Mouse (Mus musculus): ENCODE measurements at regions not wholly inside any gene's neighbourhood (a gene's known extent, or its start where the extent isn't known, plus 50 kb on each side); places are given as distances from the start of the nearest gene placed in this dataset.
"Not testable (repeated sequence)": the region's sequence is repeated elsewhere in the genome, so short reads cannot be mapped to it uniquely, and the experiment has no call there.

DNA sequence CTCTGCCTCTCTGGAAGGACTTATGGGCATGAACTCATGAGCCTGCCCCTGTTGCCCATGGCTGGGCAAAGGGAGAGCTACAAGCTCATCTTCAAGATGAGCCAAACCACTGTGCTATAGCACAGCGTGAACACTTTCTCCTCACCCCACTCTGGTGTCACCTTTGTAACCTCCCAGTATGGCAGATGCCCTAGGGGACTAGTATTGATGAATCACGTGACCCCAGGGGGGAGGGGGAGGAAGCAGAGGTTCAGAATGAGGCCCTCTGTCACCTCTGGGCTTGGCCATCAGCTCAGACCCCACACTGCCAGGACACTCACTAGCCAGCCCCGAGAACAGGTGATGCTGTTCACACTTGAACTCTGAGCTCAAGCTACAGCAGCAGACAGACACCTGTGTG lies 421.9 kb downstream of the Ptpru start:
- no peak for DNase-seq (ENCODE audit: low spot score in 2 of 2)

DNA sequence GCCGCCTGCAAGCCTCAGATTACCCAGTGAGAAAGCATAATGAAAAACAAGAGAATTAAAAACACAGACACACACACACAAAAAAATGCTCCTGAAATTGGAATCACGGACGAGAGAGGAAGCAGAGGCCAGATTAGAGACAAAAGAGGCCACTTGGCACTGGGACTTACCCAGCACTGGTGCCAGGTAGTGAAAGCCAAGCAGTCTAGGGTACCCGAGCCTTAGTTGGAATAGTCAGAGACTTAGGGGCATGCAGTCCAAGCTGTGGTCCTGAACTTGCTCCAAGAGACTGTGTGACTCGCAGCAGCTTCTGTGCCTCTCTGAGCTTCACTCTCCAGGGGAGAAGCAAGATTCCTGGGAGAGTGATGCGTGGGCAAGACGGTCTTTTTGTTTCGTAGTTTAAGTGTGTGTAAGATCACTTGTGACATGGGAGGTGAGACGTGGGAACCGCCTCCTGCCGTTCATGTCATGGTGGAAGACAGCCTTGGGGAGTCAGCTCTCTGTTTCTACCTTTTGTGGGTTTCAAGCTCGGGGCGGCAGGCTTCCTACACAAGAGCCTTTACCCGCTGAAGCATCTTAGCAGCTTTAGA lies 420.8 kb downstream of the Ptpru start:
- no peak for DNase-seq (ENCODE audit: low spot score in 2 of 2)

DNA sequence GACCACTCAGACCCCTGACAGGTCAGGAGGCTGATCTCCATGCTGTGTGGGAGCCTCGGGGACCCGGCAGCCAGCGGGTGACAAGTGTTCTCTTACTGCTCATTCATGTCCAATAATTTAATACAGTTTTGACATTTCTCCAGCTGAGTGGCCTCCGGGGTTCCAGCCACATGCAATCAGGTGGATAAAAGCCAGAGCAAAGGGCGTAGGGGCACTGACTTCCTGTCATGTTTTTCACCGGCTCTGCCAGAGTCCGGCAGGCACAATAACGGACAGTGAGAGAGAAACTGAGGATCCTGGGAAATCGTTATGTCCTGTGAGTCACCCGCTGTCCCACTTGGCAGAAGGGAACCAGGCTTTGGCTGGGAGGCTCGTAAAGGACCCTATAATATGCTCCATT lies 412.8 kb downstream of the Ptpru start:
- DNase-seq (ENCODE audit: low spot score in 2 of 2) = no peak

DNA sequence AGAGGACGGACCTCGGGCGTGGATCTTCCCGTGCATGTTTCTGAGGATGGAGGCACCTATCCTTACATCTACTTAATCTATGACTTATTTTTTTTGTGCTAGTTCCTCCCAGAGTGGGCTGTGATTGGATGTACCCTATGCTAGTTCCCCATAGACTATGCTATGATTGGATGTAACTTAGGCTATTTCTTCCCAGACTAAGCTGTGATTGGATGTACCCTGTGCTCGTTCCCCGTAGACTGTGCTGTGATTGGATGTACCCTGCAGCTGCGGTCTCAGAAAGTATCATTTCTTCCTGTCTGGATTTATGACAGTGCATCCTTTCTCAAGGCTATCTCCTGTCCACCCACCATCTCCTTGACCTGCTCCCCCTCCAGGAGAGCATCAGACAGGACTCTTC lies 410.2 kb downstream of the Ptpru start:
- DNase-seq (ENCODE audit: low spot score in 2 of 2) = no peak

DNA sequence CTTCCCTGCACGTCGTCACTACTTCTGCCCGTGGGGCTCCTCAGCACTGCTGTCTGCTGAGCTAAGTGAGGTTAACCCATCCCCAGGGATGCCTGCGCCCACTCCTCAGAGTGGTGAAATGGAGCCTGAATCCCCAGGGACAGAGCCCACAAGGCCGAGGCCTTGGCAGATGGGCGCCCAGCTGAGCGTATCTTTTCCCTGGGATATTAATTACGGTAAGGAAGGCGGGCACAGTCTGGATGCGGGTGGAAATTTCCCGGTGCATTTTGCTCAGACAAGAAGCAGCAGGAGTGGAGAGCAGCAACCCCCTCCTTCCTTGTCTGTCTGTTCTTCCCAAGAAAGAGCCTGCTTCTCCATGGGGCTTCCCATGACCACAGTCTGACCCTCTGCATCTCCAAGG lies 408.7 kb downstream of the Ptpru start:
- peak in 1 of 2 experiments; percentile 44 for DNase-seq (ENCODE audit: low spot score in 2 of 2)

DNA sequence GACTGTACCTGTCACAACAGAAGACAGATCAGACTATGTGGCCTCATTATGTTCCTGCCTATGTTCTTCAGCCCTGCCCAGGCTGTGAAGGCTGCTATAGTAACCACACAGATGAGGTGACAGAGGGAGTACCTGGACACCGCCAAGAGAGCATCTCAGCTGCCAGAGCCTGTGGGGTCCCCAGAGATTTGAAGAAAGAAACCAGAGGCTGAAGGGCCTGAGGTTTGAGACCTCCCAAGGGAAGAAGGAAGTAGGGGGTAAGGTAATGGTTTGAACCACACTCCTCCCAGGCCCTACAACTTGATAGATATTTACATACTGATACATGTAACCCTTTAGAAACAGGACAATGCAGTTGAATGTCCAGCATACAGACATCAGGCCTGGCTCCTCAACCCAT lies 407.7 kb downstream of the Ptpru start:
- no peak for DNase-seq (ENCODE audit: low spot score in 2 of 2)

DNA sequence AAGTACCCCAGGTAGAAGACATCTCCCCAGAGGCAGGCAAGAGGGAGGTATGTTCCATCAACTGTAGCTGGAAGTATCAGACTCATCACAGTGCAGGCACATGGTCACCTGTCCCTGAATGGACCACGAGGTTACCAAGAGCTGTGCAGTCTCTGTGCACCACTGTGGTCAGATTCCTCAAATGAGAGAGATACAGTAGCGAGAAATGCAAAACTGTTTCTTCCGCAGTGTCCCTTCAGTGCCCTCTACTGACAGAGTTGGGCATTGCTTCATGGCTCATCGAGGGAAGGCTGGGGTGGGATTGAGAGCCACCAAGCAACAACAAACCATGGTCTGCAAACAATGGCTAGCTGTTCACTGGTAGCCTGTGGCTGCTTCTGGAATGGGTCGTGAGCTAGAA lies 406.9 kb downstream of the Ptpru start:
- DNase-seq (ENCODE audit: low spot score in 2 of 2) = peak in 1 of 2 experiments; percentile 79

DNA sequence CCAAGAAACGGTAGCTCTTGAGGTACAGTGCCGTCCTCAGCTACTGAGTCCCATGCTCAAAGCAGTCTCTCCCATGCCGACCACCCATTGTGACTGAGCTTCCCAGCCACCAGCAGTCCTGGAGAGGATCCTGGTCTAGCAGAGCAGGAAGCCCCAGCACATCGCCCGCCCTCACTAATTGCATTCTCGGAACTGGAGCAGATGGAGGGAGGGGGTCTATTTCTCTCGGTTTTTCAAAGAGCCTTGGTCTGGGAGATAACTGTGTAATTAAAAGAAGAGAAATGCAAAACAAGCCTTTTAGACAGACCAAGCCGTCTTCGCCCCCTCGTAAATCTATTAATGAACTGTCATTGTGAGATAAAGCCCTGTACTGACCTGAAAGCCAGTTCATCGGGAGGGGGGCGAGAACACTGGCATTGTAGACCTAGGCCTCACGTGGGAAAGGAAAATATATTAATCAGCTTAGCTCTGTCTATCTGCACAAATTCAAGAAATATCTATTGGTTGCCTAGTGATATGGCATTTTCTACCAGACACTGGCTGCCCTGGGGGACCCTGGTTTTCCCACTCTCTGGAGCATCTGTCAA lies 405.4 kb downstream of the Ptpru start:
- DNase-seq (ENCODE audit: low spot score in 2 of 2) = no peak

DNA sequence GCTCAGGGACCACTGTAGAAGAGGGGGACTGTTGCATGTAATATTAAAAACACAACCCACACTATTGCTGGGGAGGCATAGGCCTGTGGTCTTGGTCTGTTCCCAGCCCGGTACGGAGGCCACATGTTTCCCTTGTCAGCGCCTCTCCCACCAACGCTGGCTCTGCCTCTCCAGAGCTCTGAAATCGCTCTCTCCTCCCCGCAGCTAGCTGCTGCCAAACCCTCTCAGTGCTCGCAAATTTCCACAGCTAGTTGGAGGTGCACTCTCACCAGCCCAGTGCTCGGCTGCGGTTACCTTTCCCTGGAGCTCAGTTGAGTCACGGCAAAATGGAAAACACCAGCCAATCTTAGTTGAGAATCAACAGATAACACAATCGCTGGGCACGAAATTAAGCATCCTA lies 402.9 kb downstream of the Ptpru start:
- no peak for DNase-seq (ENCODE audit: low spot score in 2 of 2)

DNA sequence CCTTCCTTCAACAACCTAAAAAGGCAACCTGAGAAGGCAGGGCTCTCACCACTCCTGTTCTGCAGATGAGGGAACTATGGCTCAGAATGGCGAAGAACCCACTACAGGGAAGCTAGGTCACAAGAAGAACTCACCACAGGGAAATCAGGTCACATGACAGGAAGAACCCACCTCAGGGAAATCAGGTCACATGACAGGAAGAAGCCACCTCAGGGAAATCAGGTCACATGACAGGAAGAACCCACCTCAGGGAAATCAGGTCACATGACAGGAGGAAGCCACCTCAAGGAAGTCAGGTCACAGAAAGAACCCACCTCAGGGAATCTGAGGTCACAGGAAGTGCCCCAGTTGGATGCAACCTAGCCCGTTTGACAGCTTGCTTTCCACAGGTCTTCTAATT lies 399.7 kb downstream of the Ptpru start:
- no peak for DNase-seq (ENCODE audit: low spot score in 2 of 2)

DNA sequence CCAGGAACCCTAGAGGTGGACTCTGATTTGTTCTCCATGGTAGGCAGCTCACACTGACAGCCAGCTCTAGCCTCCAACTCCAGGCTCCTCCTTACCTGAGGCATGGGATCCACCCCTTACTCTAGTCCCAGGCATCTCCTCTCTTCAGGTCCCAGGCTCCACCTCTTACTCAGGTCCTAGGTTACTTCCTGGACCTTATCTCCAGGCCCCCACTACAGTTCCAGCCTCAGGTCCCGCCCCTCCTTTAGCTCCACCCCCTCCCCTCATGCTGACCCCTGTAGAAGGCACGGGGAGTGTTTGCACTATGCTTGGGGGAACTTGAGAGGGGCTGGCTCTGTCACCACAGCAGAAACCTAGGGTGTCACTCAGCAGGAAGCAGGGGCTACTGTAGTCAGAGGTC lies 399.2 kb downstream of the Ptpru start:
- DNase-seq (ENCODE audit: low spot score in 2 of 2) = no peak

DNA sequence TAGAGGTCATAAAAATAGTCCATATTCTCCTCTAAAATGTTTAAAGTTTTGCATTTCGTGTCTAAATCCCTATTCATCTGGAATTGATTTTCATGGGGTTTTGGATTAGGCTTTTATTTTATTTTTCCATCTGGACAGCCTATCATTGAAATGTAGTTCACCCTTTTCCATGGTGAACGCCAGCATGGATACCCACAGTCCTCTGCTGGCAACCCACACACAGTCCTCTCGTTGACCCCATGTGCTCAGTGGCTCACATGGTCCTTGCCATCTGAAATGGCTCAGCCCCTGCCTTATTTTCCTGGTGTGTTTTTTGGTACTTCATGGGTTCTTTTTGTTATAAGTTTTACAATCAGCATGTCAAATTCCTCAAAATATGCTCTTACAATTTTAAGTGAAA lies 397.2 kb downstream of the Ptpru start:
- DNase-seq (ENCODE audit: low spot score in 2 of 2) = no peak

DNA sequence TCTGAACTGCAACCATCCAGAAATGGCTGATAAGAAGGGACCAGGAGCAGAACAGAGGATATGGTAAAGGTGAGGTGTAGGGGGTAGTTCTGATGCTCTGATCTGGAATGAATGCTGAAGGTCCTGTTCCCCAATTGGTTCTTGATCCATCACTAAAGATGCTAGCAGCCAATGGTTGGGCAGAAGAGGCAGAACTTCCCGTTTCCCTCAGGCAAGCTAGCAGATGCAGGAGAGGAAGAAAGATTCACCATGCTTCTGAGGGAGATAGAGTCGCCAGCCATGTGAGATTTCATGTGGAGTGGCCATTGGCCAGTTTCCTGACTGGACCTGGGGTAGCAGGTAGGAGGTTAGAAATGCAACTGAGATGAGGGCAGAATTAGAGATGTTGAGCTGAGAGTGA lies 394.6 kb downstream of the Ptpru start:
- DNase-seq (ENCODE audit: low spot score in 2 of 2) = no peak

DNA sequence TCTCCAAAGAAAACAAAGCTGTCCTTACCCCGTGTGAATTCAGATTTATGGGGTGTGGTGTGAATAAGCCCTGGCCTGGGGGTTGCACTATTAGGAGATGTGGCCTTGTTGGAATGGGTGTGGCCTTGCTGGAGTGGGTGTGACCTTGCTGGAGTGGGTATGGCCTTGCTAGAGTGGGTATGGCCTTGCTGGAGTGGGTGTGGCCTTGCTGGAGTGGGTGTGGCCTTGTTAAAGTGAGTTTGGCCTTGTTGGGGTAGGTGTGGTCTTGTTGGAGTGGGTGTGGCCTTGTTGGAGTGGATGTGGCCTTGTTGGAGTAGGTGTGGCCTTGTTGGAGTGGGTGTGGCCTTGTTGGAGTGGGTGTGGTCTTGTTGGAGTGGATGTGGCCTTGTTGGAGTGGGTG lies 387.8 kb downstream of the Ptpru start:
- DNase-seq (ENCODE audit: low spot score in 2 of 2) = not testable (repeated sequence)

DNA sequence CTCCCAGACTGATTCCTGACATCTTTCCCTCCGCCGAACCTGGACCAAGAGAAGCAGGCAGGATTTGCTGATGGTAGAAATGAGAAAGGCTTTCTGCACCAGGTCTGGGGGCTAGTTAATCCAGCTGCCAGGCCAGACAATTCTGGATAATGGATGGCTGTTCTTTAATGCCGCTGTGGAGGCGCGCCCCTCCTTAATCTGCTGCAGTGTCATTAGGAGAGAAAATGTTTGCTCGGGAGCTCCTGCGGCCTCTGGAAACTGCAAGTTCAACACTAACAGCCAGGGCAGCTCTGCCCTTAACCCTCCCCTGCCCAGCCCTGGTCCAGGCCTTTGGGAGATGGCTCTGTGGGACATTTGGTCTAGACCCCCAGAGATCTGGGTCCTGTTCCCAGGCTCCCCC lies 380.5 kb downstream of the Ptpru start:
- no peak for DNase-seq (ENCODE audit: low spot score in 2 of 2)

DNA sequence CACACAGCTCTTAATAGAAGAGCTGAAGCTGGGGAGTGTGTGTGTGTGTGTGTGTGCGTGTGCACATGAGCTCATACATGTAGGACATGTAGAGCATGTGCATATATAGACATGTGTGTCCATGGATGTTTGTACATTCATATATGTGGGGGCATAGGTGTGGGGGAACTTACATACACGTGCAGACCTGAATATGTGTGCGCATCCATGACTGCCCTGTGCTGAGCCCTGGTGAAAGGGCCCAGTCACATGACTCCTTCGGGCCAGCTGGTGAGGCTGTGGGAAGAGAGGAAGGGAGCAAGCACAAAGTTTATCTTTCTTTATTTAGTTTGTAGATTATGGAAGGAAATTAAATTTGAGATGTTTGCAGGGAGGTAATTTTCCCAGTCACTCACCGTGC lies 378.3 kb downstream of the Ptpru start:
- DNase-seq (ENCODE audit: low spot score in 2 of 2) = no peak

DNA sequence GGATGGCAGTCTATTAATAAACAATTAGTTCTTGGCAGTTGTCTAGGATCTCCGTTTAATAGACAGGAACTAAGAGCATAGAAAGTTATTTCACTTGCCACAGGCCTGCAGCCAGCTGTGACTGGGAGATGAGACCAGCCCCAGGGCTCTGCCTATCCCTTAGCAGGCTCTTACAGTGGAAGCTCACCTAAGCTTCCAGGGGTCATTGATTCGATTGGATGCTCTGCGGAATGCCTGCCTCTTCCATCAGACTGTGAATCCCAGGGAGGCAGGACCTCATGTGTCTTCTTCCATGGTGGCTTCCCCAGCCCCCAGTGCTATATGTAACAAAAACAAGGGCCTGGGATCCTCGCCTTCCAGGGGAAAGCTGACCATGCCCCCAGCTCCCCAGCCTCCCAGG lies 376.8 kb downstream of the Ptpru start:
- no peak for DNase-seq (ENCODE audit: low spot score in 2 of 2)

DNA sequence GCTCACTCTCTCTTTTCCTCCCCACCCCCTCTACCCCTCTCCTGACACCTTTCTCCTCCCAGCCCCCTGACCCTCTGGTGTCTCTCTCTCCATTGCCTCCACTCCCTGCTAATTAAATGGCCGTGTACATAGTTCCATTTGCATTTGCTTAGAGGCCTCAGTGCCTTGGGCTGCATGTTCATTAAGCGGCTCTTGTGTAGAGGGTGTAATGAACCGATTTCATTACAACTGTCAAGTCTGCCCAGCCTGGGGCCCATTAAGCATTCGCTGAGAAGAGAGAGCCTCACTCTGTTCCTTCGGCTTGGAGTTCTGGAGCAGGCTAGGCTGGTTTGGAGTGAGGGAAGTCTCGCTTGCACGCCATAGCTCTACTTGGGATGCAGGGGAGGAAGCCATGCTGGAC lies 376.4 kb downstream of the Ptpru start:
- no peak for DNase-seq (ENCODE audit: low spot score in 2 of 2)

DNA sequence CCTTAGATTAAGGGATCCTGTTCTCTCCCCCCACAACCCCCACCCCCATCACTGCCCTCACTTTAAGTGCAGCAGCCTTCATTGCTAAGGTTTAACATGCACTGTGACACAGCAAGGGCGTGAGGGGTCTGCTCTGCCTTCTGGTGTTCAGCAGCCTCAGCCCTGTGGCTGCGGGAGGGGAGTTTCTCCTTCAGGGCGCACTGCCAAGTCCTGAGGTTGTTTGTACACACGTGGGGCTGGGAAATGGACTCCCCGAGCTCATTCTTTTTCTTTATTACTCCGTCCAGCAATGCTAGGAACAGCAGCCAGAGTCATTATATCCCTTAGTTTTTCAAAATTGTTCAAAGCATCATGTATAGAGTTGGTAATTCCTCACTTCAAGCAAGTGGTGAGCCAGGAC lies 363.1 kb downstream of the Ptpru start:
- no peak for DNase-seq (ENCODE audit: low spot score in 2 of 2)

DNA sequence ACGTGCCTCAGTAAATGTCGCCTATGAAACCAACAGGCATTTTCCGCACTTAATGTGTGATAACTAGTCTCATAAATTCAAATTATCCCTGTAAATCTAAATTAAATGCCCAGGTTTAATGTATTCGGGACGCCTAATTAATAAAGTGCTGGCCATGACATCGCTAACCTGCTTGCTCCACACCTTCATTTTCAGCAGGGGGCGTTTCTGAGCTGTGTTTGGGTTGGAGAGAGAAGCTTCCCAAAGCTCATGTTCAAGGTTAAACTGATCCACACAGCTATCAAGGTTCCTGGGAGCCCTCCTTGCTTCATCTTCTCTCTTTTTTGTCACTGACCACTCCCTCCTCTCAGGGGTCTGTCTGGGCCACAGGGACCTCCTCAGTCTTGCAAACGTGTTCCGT lies 359.2 kb downstream of the Ptpru start:
- DNase-seq (ENCODE audit: low spot score in 2 of 2) = no peak

DNA sequence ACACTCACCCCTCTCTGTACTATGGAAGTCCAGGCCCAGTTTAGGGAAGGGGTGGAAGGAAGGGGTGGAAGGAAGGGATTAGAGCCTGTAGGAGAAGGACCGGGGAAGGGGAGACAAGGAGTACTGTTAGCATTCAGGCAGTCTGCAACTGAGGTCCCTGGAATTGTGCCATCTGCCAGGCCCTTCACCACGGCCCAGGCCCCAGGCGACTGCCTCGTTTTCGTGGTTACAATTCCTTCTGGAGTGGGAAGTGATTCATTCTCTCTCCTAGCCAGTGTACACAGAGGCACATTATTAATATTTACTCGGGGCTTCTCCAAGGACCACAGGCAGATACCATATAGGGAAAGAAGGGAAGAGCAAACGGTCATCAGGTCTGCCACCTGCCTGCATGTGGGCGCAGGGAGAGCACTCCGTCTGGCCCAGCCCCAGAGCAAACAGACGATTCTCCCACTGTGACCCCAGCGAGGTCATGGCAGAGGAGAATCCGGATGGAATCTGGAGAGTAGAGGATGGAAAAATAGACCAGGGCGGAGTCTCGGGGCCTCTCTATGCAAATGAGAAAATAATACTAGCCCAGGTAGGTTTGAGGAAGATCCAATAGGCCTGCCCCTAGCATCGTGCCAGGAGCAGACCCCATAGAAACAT lies 354.0 kb downstream of the Ptpru start:
- DNase-seq (ENCODE audit: low spot score in 2 of 2) = no peak

DNA sequence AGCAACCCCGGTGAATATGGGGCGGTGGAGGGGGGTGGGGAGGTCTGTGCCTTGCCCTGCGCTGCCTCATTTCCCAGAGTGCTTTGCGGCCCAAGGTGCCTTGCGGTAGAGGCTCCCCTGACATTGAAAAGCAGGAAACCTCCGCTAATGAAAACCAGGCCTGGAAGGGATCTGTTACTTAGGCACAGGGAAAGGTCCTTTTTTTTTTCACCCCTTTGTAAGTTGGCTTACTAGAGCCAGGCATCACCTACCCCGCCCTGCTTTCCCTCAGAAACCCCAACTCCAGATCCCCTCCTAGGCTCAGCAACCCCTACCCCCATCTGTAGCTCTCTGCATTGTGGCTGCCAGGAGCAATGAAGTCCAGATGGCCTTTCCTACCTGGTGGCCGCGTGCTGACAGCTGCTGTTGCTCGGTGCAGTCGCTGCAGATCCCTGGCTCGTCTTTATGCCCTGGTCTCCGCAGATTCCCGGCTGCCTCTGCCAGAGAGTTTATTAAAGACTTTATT lies 353.4 kb downstream of the Ptpru start:
- no peak for DNase-seq (ENCODE audit: low spot score in 2 of 2)

DNA sequence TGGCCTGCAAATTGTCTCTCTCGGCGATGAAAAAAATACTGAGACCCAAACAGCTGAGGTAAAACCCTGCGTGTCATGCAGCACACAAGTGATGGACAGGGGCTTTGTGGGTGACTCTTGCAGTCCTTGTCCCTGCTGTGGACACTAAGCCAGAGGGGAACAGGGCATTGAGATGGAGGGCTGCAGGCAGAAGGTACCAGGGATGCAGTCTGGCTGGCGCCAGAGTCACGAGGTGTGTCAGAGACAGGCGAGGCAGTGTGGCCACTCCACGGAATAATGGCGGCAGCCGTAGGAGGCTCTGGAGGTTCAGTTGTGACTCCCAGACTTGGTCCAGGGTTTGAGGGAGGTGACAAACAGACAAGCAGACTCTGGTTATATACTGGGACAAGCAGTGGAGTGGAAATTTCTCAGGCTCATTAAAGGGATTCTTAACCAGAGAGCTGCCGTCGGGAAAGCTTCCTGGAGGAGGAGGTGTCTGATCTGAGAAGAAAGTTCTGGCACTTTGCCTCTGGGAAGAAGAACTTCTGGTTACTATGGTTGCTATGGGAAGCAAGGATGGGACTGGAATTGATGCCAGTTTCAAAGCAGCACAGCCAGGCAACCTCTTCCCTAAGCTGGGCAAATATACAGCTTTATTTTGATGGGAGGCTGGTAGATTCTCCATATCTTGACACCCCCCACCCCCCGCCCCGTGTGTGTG lies 352.8 kb downstream of the Ptpru start:
- DNase-seq (ENCODE audit: low spot score in 2 of 2) = no peak

Measured in left cerebral cortex, adult 9 months (tissue).